ENCODE assay signal across 29 mouse cellular contexts in genomic region chr1:190472761-190473160, GRCm38 (mm10).
DNase-seq lines count a peak whose midpoint lies in the region; ATAC-seq and TF ChIP-seq lines count a peak whose summit lies in the region.
"Had no signal": no experiment of that assay in that cellular context is flagged by ENCODE, and none has a peak within 500 bp of the region (broad histone marks: within the 10 kb centered on the region; RNA-seq: fewer than 3 reads in every experiment).

No protein-coding gene starts in this region.

- no peak overlapping the region for H3K9ac ChIP-seq in heart, embryonic 12.5 days
- no peak overlapping the region for H3K9ac ChIP-seq in heart, embryonic 14.5 days (ENCODE audit: low read length)
- H3K9ac ChIP-seq in heart, postnatal 0 days (replicated peaks; ENCODE audit: low read depth, low read length): no peak overlapping the region
- H3K9ac ChIP-seq: embryonic facial prominence, embryonic 13.5 days; forebrain, embryonic 13.5 days; hindbrain, embryonic 13.5 days; intestine, embryonic 15.5 days had no signal

- ATAC-seq in heart, embryonic 12.5 days (ENCODE audit: insufficient number of reproducible peaks, low FRiP score): no peak; the same call in 1 of the 2 replicates
- ATAC-seq in heart, embryonic 14.5 days (ENCODE audit: insufficient number of reproducible peaks, insufficient read depth, low FRiP score, low read depth): no peak
- 0 out of 2 replicates have a peak, but pooled peaks have one; percentile 63 for ATAC-seq in heart, postnatal 0 days (ENCODE audit: insufficient read depth, low read depth)
- ATAC-seq: CD4-positive, CD25-positive, alpha-beta regulatory T cell, adult 4 months; forebrain, embryonic 13.5 days; forebrain, embryonic 16.5 days; hindbrain, embryonic 16.5 days; intestine, embryonic 15.5 days had no signal

- H3K4me3 ChIP-seq in heart, embryonic 12.5 days: no peak overlapping the region
- H3K4me3 ChIP-seq in heart, embryonic 14.5 days (ENCODE audit: control insufficient read depth in 1 of 2, insufficient read depth in 1 of 2, low read depth in 1 of 2, low read length in 2 of 2): no peak overlapping the region
- H3K4me3 ChIP-seq in heart, postnatal 0 days (ENCODE audit: low read depth, low read length): no peak overlapping the region
- H3K4me3 ChIP-seq: embryonic facial prominence, embryonic 10.5 days; embryonic facial prominence, embryonic 13.5 days; erythroblast, embryonic 14.5 days; forebrain, embryonic 10.5 days; forebrain, embryonic 13.5 days; hindbrain, embryonic 10.5 days; hindbrain, embryonic 13.5 days; intestine, embryonic 15.5 days had no signal

- DNase-seq in heart, adult 8-10 months (ENCODE audit: low spot score): no peak
- peak; percentile 19 for DNase-seq in heart, postnatal 0 days (ENCODE audit: low spot score)
- peak; percentile 5 to 7 for DNase-seq in heart, postnatal 36 days
- DNase-seq in neural tube, embryonic 10.5 days (ENCODE audit: extremely low spot score, low spot score): no peak
- DNase-seq in kidney, adult 8-10 months: no peak
- no peak for DNase-seq in embryo, embryonic 10 days (ENCODE audit: low spot score)
- DNase-seq: adrenal gland, adult 2 months; adrenal gland, postnatal 14 days; cerebellum, adult 11 months; cerebellum, adult 2 months; cerebellum, adult 9-11 months; cerebellum, postnatal 25 days; embryo, embryonic 11 days; gastrocnemius, postnatal 10 days; gastrocnemius, postnatal 36 days; kidney, adult 11 months had no signal

- intact Hi-C loops in heart, postnatal 36 days (cut with DNase I): no loop called here

- TF ChIP-seq EP300 in heart, postnatal 0 days (IDR thresholded peaks at IDR 0.05; ENCODE audit: low read depth): no peak

- no peaks in the 10 kb centered on the region for H3K27me3 ChIP-seq in heart, embryonic 12.5 days (replicated peaks)
- H3K27me3 ChIP-seq in heart, embryonic 14.5 days (ENCODE audit: control insufficient read depth, insufficient read depth, low read length): no peaks in the 10 kb centered on the region
- no peaks in the 10 kb centered on the region for H3K27me3 ChIP-seq in heart, postnatal 0 days (ENCODE audit: control insufficient read depth, insufficient read depth, low read length)
- H3K27me3 ChIP-seq: embryonic facial prominence, embryonic 13.5 days; forebrain, embryonic 13.5 days; hindbrain, embryonic 13.5 days; intestine, embryonic 15.5 days had no signal

- H3K9me3 ChIP-seq in heart, embryonic 12.5 days (replicated peaks): 0 out of 2 replicates have a peak, but pooled peaks cover 2% of the 10 kb centered on the region
- H3K9me3 ChIP-seq in heart, embryonic 14.5 days (ENCODE audit: control insufficient read depth, low read length): no peaks in the 10 kb centered on the region; the same call in 1 of the 2 replicates
- no peaks in the 10 kb centered on the region for H3K9me3 ChIP-seq in heart, postnatal 0 days (replicated peaks; ENCODE audit: control insufficient read depth, low read length)
- H3K9me3 ChIP-seq: embryonic facial prominence, embryonic 10.5 days; embryonic facial prominence, embryonic 13.5 days; forebrain, embryonic 10.5 days; forebrain, embryonic 13.5 days; hindbrain, embryonic 10.5 days; hindbrain, embryonic 13.5 days; intestine, embryonic 15.5 days had no signal

- peaks cover 16% of the 10 kb centered on the region for H3K4me1 ChIP-seq in heart, embryonic 12.5 days (replicated peaks)
- H3K4me1 ChIP-seq in heart, embryonic 14.5 days (ENCODE audit: control insufficient read depth in 2 of 2, insufficient read depth in 2 of 2, low read length in 2 of 2): peaks cover 6 to 11% of the 10 kb centered on the region in 2 experiments; a peak in 3 of 4 replicates
- peaks cover 3% of the 10 kb centered on the region; the same call in 1 of the 2 replicates for H3K4me1 ChIP-seq in heart, postnatal 0 days (ENCODE audit: control insufficient read depth, insufficient read depth)
- H3K4me1 ChIP-seq: embryonic facial prominence, embryonic 10.5 days; embryonic facial prominence, embryonic 13.5 days; forebrain, embryonic 10.5 days; forebrain, embryonic 13.5 days; hindbrain, embryonic 10.5 days; hindbrain, embryonic 13.5 days; intestine, embryonic 15.5 days had no signal

- WGBS in heart, embryonic 12.5 days: 38% methylated on average over 8 of the region's 8 CpGs
- WGBS in heart, embryonic 14.5 days: 24% methylated on average over 8 of the region's 8 CpGs
- WGBS in heart, postnatal 0 days: 31% methylated on average over 8 of the region's 8 CpGs

- H3K4me2 ChIP-seq in heart, embryonic 12.5 days: peak overlapping the region; percentile 13; the same call in 1 of the 2 replicates
- H3K4me2 ChIP-seq in heart, embryonic 14.5 days (ENCODE audit: low read length): peak overlapping the region; percentile 12; the same call in 1 of the 2 replicates
- no peak overlapping the region for H3K4me2 ChIP-seq in heart, postnatal 0 days (ENCODE audit: low read depth, low read length)
- H3K4me2 ChIP-seq: embryonic facial prominence, embryonic 13.5 days; forebrain, embryonic 13.5 days; hindbrain, embryonic 13.5 days; intestine, embryonic 15.5 days had no signal

- no peak overlapping the region for H3K27ac ChIP-seq in heart, embryonic 12.5 days (ENCODE audit: poor library complexity, severe bottlenecking)
- H3K27ac ChIP-seq in heart, embryonic 14.5 days (replicated peaks in 1 of 2; ENCODE audit: control insufficient read depth in 1 of 2, insufficient read depth in 1 of 2, low read depth in 2 of 2, low read length in 2 of 2): no peak overlapping the region; a peak in 1 of 4 replicates
- no peak overlapping the region for H3K27ac ChIP-seq in heart, postnatal 0 days (ENCODE audit: low read depth)
- H3K27ac ChIP-seq: embryonic facial prominence, embryonic 10.5 days; embryonic facial prominence, embryonic 13.5 days; forebrain, embryonic 10.5 days; forebrain, embryonic 13.5 days; hindbrain, embryonic 10.5 days; hindbrain, embryonic 13.5 days; intestine, embryonic 15.5 days had no signal

- TF ChIP-seq CTCF in heart, postnatal 0 days (IDR thresholded peaks at IDR 0.05; ENCODE audit: low read depth): no peak

- H3K36me3 ChIP-seq in heart, embryonic 12.5 days: no peaks in the 10 kb centered on the region
- no peaks in the 10 kb centered on the region for H3K36me3 ChIP-seq in heart, embryonic 14.5 days (ENCODE audit: control insufficient read depth, insufficient read depth, low read length)
- H3K36me3 ChIP-seq in heart, postnatal 0 days (replicated peaks; ENCODE audit: control insufficient read depth, insufficient read depth, low read length): no peaks in the 10 kb centered on the region
- H3K36me3 ChIP-seq: embryonic facial prominence, embryonic 10.5 days; embryonic facial prominence, embryonic 13.5 days; forebrain, embryonic 10.5 days; hindbrain, embryonic 10.5 days; hindbrain, embryonic 13.5 days; intestine, embryonic 15.5 days had no signal

Comparison
In these comparisons a context has a peak if more than half of its experiments do, and no peak if none do; other contexts are left out.
1. DNase-seq: peak in heart, postnatal 0 days (single experiment) and heart, postnatal 36 days (2 of 2); none in heart, adult 8-10 months (single experiment), neural tube, embryonic 10.5 days (single experiment), kidney, adult 8-10 months (0 of 2) and embryo, embryonic 10 days (single experiment).